Mouse (Mus musculus): ENCODE results near the gene Gm20388. TPM values are rescaled to one million over a fixed set of nuclear protein-coding genes. Genes with fewer than 3 reads are reported as not detected.

Gm20388 gene
- polyA plus RNA-seq, 1 experiment: 28.1 TPM

- TF ChIP-seq CTCF (IDR thresholded peaks at IDR 0.05; ENCODE audit: low read depth, low read length) (no peak), EP300 (IDR thresholded peaks at IDR 0.05; ENCODE audit: insufficient read depth, low read depth, low read length) (no peak), POLR2A (IDR thresholded peaks at IDR 0.05; ENCODE audit: insufficient read depth, low read length) (no peak)
- no peak overlapping the region for H3K9ac ChIP-seq (ENCODE audit: low read depth, poor library complexity, severe bottlenecking)
- H3K9me3 ChIP-seq (replicated peaks; ENCODE audit: control insufficient read depth, insufficient read depth, low read length, poor library complexity, severe bottlenecking): no peaks in the 10 kb centered on the region
- no peaks in the 10 kb centered on the region for H3K36me3 ChIP-seq (ENCODE audit: control insufficient read depth, insufficient read depth, low read length, poor library complexity, severe bottlenecking)
- no peak overlapping the region for H3K27ac ChIP-seq (ENCODE audit: insufficient read depth, low read length)
- no peaks in the 10 kb centered on the region for H3K27me3 ChIP-seq (ENCODE audit: control insufficient read depth, insufficient read depth, low read length, poor library complexity, severe bottlenecking)
- no peak overlapping the region for H3K4me3 ChIP-seq (ENCODE audit: low read depth, low read length)
- H3K4me1 ChIP-seq (ENCODE audit: control insufficient read depth, insufficient read depth, low read length): no peaks in the 10 kb centered on the region
Observed at GRCm38 (mm10) chr8:121035611-121036010, 1125.0 kb downstream of the Gm20388 start.

GRCm38 (mm10) chr8:121043719-121044440 lies 1133.2 kb downstream of the Gm20388 start:
- TF ChIP-seq EP300 (IDR thresholded peaks at IDR 0.05; ENCODE audit: insufficient read depth, low read depth, low read length): no peak
- no peak for TF ChIP-seq CTCF (IDR thresholded peaks at IDR 0.05; ENCODE audit: low read depth, low read length)
- TF ChIP-seq POLR2A (IDR thresholded peaks at IDR 0.05; ENCODE audit: insufficient read depth, low read length): no peak
- Histone ChIP-seq H3K4me3 (ENCODE audit: low read depth, low read length) (no peak overlapping the region), H3K4me1 (ENCODE audit: control insufficient read depth, insufficient read depth, low read length) (no peaks in the 10 kb centered on the region), H3K27me3 (ENCODE audit: control insufficient read depth, insufficient read depth, low read length, poor library complexity, severe bottlenecking) (no peaks in the 10 kb centered on the region), H3K36me3 (ENCODE audit: control insufficient read depth, insufficient read depth, low read length, poor library complexity, severe bottlenecking) (no peaks in the 10 kb centered on the region), H3K9ac (ENCODE audit: low read depth, poor library complexity, severe bottlenecking) (no peak overlapping the region), H3K9me3 (replicated peaks; ENCODE audit: control insufficient read depth, insufficient read depth, low read length, poor library complexity, severe bottlenecking) (no peaks in the 10 kb centered on the region), H3K27ac (ENCODE audit: insufficient read depth, low read length) (no peak overlapping the region)

- Histone ChIP-seq H3K27me3 (ENCODE audit: control insufficient read depth, insufficient read depth, low read length, poor library complexity, severe bottlenecking) (no peaks in the 10 kb centered on the region; the same call in 1 of the 2 replicates), H3K4me1 (ENCODE audit: control insufficient read depth, insufficient read depth, low read length) (no peaks in the 10 kb centered on the region), H3K9me3 (replicated peaks; ENCODE audit: control insufficient read depth, insufficient read depth, low read length, poor library complexity, severe bottlenecking) (no peaks in the 10 kb centered on the region), H3K9ac (ENCODE audit: low read depth, poor library complexity, severe bottlenecking) (no peak overlapping the region), H3K27ac (ENCODE audit: insufficient read depth, low read length) (no peak overlapping the region), H3K4me3 (ENCODE audit: low read depth, low read length) (no peak overlapping the region), H3K36me3 (ENCODE audit: control insufficient read depth, insufficient read depth, low read length, poor library complexity, severe bottlenecking) (no peaks in the 10 kb centered on the region)
- TF ChIP-seq POLR2A (IDR thresholded peaks at IDR 0.05; ENCODE audit: insufficient read depth, low read length) (no peak), CTCF (IDR thresholded peaks at IDR 0.05; ENCODE audit: low read depth, low read length) (peak; percentile 60)
Observed at GRCm38 (mm10) chr8:121047441-121047840, 1136.8 kb downstream of the Gm20388 start.

DNA sequence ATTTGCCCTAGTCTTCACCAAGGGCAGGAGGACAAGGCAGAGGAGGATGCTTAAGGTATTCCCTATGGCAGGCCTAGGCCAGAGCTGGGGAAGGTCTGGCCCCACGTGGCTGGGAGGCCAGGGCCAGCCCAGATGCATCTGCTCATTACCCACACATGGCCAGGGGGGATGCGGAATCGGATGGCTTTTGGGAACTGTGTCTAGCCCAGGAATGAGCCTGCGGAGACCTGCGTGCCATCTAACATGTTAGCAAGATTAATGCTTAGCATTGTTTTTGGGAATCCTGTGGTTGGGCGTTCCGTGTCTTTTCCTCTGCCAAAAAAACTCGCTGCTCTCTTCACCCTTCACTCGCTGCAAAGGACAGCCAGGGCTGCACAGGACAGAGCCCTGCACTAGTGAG lies 1147.4 kb downstream of the Gm20388 start:
- H3K27ac ChIP-seq (ENCODE audit: insufficient read depth, low read length): no peak overlapping the region

GRCm38 (mm10) chr8:121059098-121059497 lies 1148.5 kb downstream of the Gm20388 start:
- no peaks in the 10 kb centered on the region for H3K27me3 ChIP-seq (ENCODE audit: control insufficient read depth, insufficient read depth, low read length, poor library complexity, severe bottlenecking)
- no peak overlapping the region for H3K9ac ChIP-seq (ENCODE audit: low read depth, poor library complexity, severe bottlenecking)
- H3K27ac ChIP-seq (ENCODE audit: insufficient read depth, low read length): no peak overlapping the region
- H3K36me3 ChIP-seq (ENCODE audit: control insufficient read depth, insufficient read depth, low read length, poor library complexity, severe bottlenecking): no peaks in the 10 kb centered on the region
- H3K4me1 ChIP-seq (ENCODE audit: control insufficient read depth, insufficient read depth, low read length): no peaks in the 10 kb centered on the region
- H3K9me3 ChIP-seq (replicated peaks; ENCODE audit: control insufficient read depth, insufficient read depth, low read length, poor library complexity, severe bottlenecking): no peaks in the 10 kb centered on the region
- TF ChIP-seq POLR2A (IDR thresholded peaks at IDR 0.05; ENCODE audit: insufficient read depth, low read length) (no peak), CTCF (IDR thresholded peaks at IDR 0.05; ENCODE audit: low read depth, low read length) (no peak), EP300 (IDR thresholded peaks at IDR 0.05; ENCODE audit: insufficient read depth, low read depth, low read length) (no peak)
- no peak overlapping the region for H3K4me3 ChIP-seq (ENCODE audit: low read depth, low read length)

More for the DNA sequence above, 1147.4 kb downstream of the Gm20388 start:
- no peak overlapping the region for H3K4me3 ChIP-seq (ENCODE audit: low read depth, low read length)
- H3K36me3 ChIP-seq (ENCODE audit: control insufficient read depth, insufficient read depth, low read length, poor library complexity, severe bottlenecking): no peaks in the 10 kb centered on the region
- no peak for TF ChIP-seq POLR2A (IDR thresholded peaks at IDR 0.05; ENCODE audit: insufficient read depth, low read length)
- TF ChIP-seq CTCF (IDR thresholded peaks at IDR 0.05; ENCODE audit: low read depth, low read length): no peak
- TF ChIP-seq EP300 (IDR thresholded peaks at IDR 0.05; ENCODE audit: insufficient read depth, low read depth, low read length): no peak
- H3K27me3 ChIP-seq (ENCODE audit: control insufficient read depth, insufficient read depth, low read length, poor library complexity, severe bottlenecking): no peaks in the 10 kb centered on the region
- H3K9ac ChIP-seq (ENCODE audit: low read depth, poor library complexity, severe bottlenecking): no peak overlapping the region
- no peaks in the 10 kb centered on the region for H3K9me3 ChIP-seq (replicated peaks; ENCODE audit: control insufficient read depth, insufficient read depth, low read length, poor library complexity, severe bottlenecking)
- no peaks in the 10 kb centered on the region for H3K4me1 ChIP-seq (ENCODE audit: control insufficient read depth, insufficient read depth, low read length)

- no peak for TF ChIP-seq CTCF (IDR thresholded peaks at IDR 0.05; ENCODE audit: low read depth, low read length)
- TF ChIP-seq POLR2A (IDR thresholded peaks at IDR 0.05; ENCODE audit: insufficient read depth, low read length): no peak
- no peak for TF ChIP-seq EP300 (IDR thresholded peaks at IDR 0.05; ENCODE audit: insufficient read depth, low read depth, low read length)
- Histone ChIP-seq H3K27ac (ENCODE audit: insufficient read depth, low read length) (no peak overlapping the region), H3K9me3 (replicated peaks; ENCODE audit: control insufficient read depth, insufficient read depth, low read length, poor library complexity, severe bottlenecking) (no peaks in the 10 kb centered on the region), H3K36me3 (ENCODE audit: control insufficient read depth, insufficient read depth, low read length, poor library complexity, severe bottlenecking) (no peaks in the 10 kb centered on the region), H3K4me3 (ENCODE audit: low read depth, low read length) (no peak overlapping the region), H3K27me3 (ENCODE audit: control insufficient read depth, insufficient read depth, low read length, poor library complexity, severe bottlenecking) (no peaks in the 10 kb centered on the region), H3K9ac (ENCODE audit: low read depth, poor library complexity, severe bottlenecking) (no peak overlapping the region), H3K4me1 (ENCODE audit: control insufficient read depth, insufficient read depth, low read length) (no peaks in the 10 kb centered on the region)
Observed at GRCm38 (mm10) chr8:121062521-121062920, 1151.9 kb downstream of the Gm20388 start.

Measured in ES-Bruce4 (cell line).